ENCODE assay signal across 2 mouse cellular contexts in the genomic region with DNA sequence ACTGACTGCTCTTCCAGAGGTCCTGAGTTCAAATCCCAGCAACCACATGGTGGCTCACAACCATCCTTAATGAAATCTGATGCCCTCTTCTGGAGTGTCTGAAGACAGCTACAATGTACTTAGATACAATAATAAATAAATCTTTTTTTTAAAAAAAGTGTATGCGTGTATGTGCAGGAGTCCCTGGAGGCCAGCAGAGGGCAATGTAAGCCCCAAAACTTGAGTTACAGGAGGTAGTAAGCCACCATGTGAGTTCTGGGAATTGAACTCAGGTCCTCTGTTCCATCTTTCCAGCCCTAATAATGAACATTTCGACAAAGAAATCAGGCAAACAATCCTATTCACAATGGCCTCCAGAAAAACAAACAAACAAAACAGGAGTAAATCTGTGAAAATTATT.
TF ChIP-seq lines count a peak whose summit lies in the region.

No protein-coding gene starts in this region.

TF ChIP-seq in CH12.LX, 34 proteins besides CTCF, POLR2A, EP300 and RAD21:
- peak; percentile 35; the same call in 1 of the 2 replicates for TF ChIP-seq ZNF384 (IDR thresholded peaks at IDR 0.05; ENCODE audit: low read depth, low read length)
- peak; percentile 51 for TF ChIP-seq SMC3 (IDR thresholded peaks at IDR 0.05; ENCODE audit: low read depth, low read length)

TF ChIP-seq in MEL, 35 proteins besides CTCF, POLR2A, EP300 and RAD21:
- TF ChIP-seq ZC3H11A (IDR thresholded peaks at IDR 0.05; ENCODE audit: low read depth, low read length) (peak; percentile 46), ZNF384 (IDR thresholded peaks at IDR 0.05; ENCODE audit: low read depth, low read length) (peak; percentile 90), SMC3 (IDR thresholded peaks at IDR 0.05; ENCODE audit: low read depth, low read length) (peak; percentile 71)
